Mouse (Mus musculus) urinary bladder, adult 2 months (tissue): ENCODE results near the gene Slco2b1. TPM values are rescaled to one million over a fixed set of nuclear protein-coding genes. Genes with fewer than 3 reads are reported as not detected.

ENCODE experiments used
- DNase-seq: peaks from one replicate; pipeline ENCODE4 v3.0.0; 2022; ENCODE audit warnings: low spot score
- polyA plus RNA-seq: library from polyadenylated mRNA; depleted of rRNA; stranded (reverse); fragments of >200 nt; gene quantifications from 2 replicates; pipeline ENCODE4 v1.2.3, GENCODE M21; 2012; rRNA removed

Slco2b1 gene
- polyA plus RNA-seq, 1 experiment = 23.3 TPM

GRCm38 (mm10) chr7:99649585-99649984 lies 61.6 kb downstream of the Slco2b1 start:
- no peak for DNase-seq

DNA sequence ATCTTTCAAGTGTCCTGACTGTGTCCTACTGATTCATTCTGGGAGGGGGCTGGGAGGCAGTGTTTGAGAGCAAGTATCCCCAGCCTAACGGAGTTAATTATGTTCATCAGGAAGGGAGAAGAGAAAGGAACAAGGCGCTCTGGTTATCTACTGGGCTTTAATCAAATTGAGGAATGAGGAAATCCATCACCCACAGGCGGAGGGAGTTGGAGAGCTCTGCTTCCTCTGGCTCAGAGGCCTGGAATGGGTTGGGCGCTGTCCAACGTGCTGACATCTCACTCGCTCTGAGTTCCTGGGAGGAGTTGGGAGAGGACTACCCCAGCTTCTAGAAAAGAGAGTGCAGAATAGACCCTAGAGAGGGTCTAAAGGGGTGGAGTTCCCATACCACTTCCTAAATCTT lies 62.5 kb downstream of the Slco2b1 start:
- no peak for DNase-seq

DNA sequence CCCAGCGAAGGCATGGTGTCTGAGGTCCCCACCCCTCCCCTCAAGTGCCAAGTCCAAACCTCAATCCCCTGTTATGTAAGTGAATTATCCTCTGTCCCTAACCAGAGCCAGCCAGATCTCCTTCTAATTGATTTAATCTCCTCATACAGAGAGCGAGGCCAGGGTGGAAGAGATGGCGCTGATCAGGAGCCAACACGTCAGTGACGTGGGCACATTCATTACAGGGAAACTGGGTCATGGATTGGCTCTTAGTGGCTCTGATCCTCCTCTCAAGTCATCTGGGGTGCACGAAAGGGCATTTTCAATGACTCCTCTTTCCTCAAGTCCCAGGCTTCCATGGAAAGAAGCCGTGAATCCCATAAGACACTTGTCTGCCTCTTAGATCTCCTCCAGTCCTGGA lies 66.4 kb downstream of the Slco2b1 start:
- no peak for DNase-seq

- no peak for DNase-seq
Measured at GRCm38 (mm10) chr7:99642078-99642477, 69.1 kb downstream of the Slco2b1 start.

DNA sequence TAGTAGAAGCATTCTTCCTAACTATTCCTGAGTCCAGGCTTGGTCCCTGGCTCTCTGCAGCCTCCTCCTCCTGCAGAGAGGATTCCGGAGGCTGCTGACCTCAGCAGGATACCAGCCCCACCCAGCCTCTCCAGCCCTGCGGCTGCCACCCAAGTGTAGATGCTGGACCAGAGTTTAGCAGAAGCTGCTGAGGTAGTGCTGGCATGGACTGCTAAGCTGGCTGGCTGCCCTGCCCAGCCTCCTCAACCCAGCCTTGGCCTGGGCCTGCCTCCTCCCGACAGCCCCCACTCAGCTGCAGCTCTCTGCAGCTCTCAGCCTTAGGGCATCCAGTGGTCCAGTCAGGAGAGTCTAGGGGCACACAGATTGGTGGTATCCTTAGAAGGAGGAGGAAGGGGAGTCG lies 69.9 kb downstream of the Slco2b1 start:
- no peak for DNase-seq

GRCm38 (mm10) chr7:99633966-99634665 lies 77.0 kb downstream of the Slco2b1 start:
- DNase-seq = no peak

DNA sequence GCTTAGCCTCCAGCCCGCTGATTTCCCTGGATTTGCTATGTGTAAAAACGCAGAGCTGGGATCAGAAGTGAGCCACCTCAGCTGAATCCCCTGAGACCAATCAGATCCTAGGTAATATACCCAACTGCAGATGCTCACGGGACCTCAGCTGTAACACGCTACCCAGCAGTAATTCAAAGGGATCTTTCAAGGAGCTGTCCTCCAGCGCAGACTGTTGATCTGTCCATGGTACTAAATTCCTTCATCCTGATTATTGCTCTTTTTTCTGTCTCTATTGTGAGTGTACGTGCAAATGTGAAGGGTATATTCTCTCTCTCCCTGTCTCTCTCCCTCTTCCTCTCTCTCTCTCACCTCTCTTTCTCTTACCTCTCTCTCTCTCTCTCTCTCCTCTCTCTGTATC lies 78.9 kb downstream of the Slco2b1 start:
- DNase-seq = no peak

DNA sequence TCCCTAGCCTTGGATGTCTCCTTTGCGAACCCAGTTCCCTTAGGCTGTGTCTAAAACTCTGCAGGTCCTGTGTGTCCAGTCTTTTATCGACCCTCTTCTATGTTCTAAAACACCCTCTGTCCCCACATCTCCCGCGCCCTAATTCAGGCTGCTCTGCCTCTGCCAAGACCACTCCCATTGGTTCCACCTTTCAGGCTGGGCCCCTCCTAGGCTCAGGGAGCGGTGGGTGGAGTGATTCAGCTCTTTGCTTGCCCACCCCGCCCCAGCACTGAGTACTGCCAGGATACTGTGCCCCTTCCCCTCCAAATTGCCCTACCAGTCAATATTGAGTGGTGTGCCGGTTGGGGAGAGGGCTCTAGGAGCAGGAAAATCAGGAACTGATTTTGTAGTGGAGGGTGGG lies 83.8 kb downstream of the Slco2b1 start:
- DNase-seq = no peak

DNA sequence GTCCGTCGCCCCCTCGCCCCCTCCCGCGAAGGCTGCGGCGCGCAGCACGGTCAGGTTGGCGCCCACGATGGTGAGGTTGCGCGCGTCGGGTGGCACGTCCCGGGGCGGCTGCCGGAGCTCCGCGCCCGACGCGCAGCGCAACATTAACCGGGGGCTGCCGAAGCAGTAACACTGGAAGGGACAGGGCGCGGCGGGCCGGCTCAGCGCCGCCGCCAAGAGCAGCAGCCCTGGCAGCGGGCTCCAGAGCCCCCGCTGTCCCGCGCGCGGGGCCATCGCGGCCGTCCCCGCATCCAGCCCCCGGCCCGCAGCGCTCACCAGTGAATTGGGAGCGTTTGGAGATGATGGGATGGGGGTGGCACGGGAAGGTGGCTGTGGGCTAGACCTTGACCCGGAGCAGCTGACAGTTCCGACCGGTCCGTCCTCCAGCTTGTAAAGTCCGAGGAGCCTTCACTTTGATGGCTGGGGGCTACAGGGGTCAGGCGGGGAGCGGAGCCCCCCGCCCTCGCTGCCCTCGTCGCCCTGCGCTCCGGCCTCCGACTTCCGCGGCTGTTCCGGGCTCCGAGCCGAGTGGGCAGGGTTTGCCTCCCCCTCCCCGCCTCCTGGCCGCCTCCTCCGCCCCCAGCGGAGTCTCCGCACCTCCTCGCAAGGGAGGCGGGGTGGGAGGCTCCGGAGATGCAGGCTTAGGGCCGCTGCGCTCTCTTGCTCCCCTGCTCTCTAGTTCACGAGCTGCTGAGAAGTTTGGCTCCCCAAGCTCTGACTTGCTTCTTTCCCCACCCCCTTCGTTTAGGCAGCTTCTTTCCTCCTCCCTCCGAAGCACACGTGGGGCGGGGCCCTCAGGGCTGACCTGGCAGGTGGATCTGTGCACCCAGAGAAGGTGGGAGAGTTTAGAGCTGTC lies 84.5 kb downstream of the Slco2b1 start, which contains the start of gene Tpbgl:
Gene Tpbgl, minus strand, starts transcription at position 728 of the 895 bp plus-strand sequence.
- DNase-seq = peak; percentile 33

DNA sequence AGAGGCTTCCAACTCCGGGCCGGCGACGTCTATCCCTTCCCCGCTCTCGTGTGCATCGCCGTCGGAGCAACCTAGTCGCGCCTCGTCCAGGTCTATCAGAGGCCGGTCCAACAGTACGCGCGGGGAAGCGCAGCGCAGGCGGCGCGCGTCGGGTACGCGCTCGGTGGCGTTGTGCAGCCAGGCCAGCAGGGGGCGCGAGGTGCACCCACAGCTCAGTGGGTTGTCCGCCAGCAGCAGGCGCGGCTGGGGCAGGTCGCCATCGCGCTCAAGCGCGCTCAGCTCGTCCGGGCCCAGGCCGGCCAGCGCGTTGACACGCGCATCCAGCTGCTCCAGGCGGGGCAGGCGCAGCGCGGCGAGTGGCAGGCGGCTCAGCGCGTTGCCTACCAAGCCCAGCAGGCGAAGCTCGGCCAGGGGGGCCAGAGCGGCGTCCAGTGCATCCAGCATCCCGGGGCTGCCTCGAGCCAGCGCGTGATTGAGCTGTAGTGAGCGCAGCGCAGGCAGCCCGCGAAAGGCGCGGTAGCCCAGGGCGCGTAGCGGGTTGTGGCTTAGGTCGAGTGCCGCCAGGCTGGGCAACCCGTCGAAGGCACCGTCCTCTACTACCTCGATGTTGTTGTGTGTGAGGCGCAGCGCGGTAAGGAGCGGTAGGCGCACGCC lies 85.3 kb downstream of the Slco2b1 start:
- peak; percentile 83 for DNase-seq

- no peak for DNase-seq
Measured at GRCm38 (mm10) chr7:99618860-99619259, 92.3 kb downstream of the Slco2b1 start.

- DNase-seq = no peak
Measured at GRCm38 (mm10) chr7:99618264-99618663, 92.9 kb downstream of the Slco2b1 start.

Other genes starting within 250 kb of the Slco2b1 start
- gene Klhl35, start 245.3 kb downstream of the Slco2b1 start, polyA plus RNA-seq = 0.81 and 1.5 TPM in 2 replicates
- gene Rps3, start 227.6 kb downstream of the Slco2b1 start, polyA plus RNA-seq = 1,354 and 1,732 TPM in 2 replicates
- gene Arrb1, start 175.9 kb downstream of the Slco2b1 start, polyA plus RNA-seq = 45.4 and 60.4 TPM in 2 replicates
- gene Tpbgl, start 84.2 kb downstream of the Slco2b1 start, polyA plus RNA-seq = 2.6 and 3.5 TPM in 2 replicates
- 0.12 and 0.19 TPM in 2 replicates for gene Olfr520, start 18.9 kb upstream of the Slco2b1 start, polyA plus RNA-seq
- not detected in 2 replicates for gene Olfr521, start 52.2 kb upstream of the Slco2b1 start, polyA plus RNA-seq
- 5.9 and 6.2 TPM in 2 replicates for gene Neu3, start 117.1 kb upstream of the Slco2b1 start, polyA plus RNA-seq
- gene Xrra1, start 147.8 kb upstream of the Slco2b1 start, polyA plus RNA-seq = 0.07 and 0.15 TPM in 2 replicates
- 57.3 and 70.9 TPM in 2 replicates for gene Spcs2, start 152.1 kb upstream of the Slco2b1 start, polyA plus RNA-seq